Mouse (Mus musculus): Measurements from ENCODE around the gene Adnp. TPM values are rescaled to one million over a fixed set of nuclear protein-coding genes. Genes with fewer than 3 reads are reported as not detected.

Adnp gene
- total RNA-seq, 2 experiments from 2014 or later = 107 to 121 TPM

GRCm38 (mm10) chr2:168213788-168214397 lies 7.0 kb upstream of the Adnp start:
- intact Hi-C loops (cut with DNase I) = no loop called here
- no peak for DNase-seq (ENCODE audit: extremely low spot score in 1 of 2, low spot score in 2 of 2)

- no peak for DNase-seq (ENCODE audit: extremely low spot score in 1 of 2, low spot score in 2 of 2)
- intact Hi-C loops (cut with DNase I) = no loop called here
Observed at GRCm38 (mm10) chr2:168207883-168208282, 971 bp upstream of the Adnp start.

- intact Hi-C loops (cut with DNase I) = loop anchor here (2.0 kb wide), 1 partner anchor 77 kb away; no protein-coding TSS in a partner anchor
- DNase-seq (ENCODE audit: extremely low spot score in 1 of 2, low spot score in 2 of 2) = peak in 1 of 2 experiments; percentile 62
Observed at GRCm38 (mm10) chr2:168205681-168206631, 956 bp downstream of the Adnp start.

- peak; percentile 92 to 95 for DNase-seq (ENCODE audit: extremely low spot score in 1 of 2, low spot score in 2 of 2)
- intact Hi-C loops (cut with DNase I) = loop anchor here (2.0 kb wide), 1 partner anchor 76 kb away; no protein-coding TSS in a partner anchor
Observed at GRCm38 (mm10) chr2:168205265-168205664, 1.6 kb downstream of the Adnp start.

- intact Hi-C loops (cut with DNase I) = loop anchor here (2.0 kb wide), 1 partner anchor 76 kb away; no protein-coding TSS in a partner anchor
- no peak for DNase-seq (ENCODE audit: extremely low spot score in 1 of 2, low spot score in 2 of 2)
Observed at GRCm38 (mm10) chr2:168204476-168204999, 2.4 kb downstream of the Adnp start.

- intact Hi-C loops (cut with DNase I) = no loop called here
- no peak for DNase-seq (ENCODE audit: extremely low spot score in 1 of 2, low spot score in 2 of 2)
Observed at GRCm38 (mm10) chr2:168200014-168200691, 6.8 kb downstream of the Adnp start.

GRCm38 (mm10) chr2:168199476-168199875 lies 7.4 kb downstream of the Adnp start:
- no peak for DNase-seq (ENCODE audit: extremely low spot score in 1 of 2, low spot score in 2 of 2)
- intact Hi-C loops (cut with DNase I) = no loop called here

GRCm38 (mm10) chr2:168198421-168198820 lies 8.5 kb downstream of the Adnp start:
- intact Hi-C loops (cut with DNase I) = no loop called here
- no peak for DNase-seq (ENCODE audit: extremely low spot score in 1 of 2, low spot score in 2 of 2)

- intact Hi-C loops (cut with DNase I) = no loop called here
- no peak for DNase-seq (ENCODE audit: extremely low spot score in 1 of 2, low spot score in 2 of 2)
Observed at GRCm38 (mm10) chr2:168195721-168196120, 11.2 kb downstream of the Adnp start.

GRCm38 (mm10) chr2:168193685-168194084 lies 13.2 kb downstream of the Adnp start:
- intact Hi-C loops (cut with DNase I) = no loop called here
- no peak for DNase-seq (ENCODE audit: extremely low spot score in 1 of 2, low spot score in 2 of 2)

- intact Hi-C loops (cut with DNase I) = no loop called here
- no peak for DNase-seq (ENCODE audit: extremely low spot score in 1 of 2, low spot score in 2 of 2)
Observed at GRCm38 (mm10) chr2:168191856-168192255, 15.1 kb downstream of the Adnp start.

GRCm38 (mm10) chr2:168175946-168176345 lies 31.0 kb downstream of the Adnp start:
- intact Hi-C loops (cut with DNase I) = no loop called here
- no peak for DNase-seq (ENCODE audit: extremely low spot score in 1 of 2, low spot score in 2 of 2)

GRCm38 (mm10) chr2:168170167-168170685 lies 36.7 kb downstream of the Adnp start:
- DNase-seq (ENCODE audit: extremely low spot score in 1 of 2, low spot score in 2 of 2) = peak in 1 of 2 experiments; percentile 50
- intact Hi-C loops (cut with DNase I) = no loop called here

GRCm38 (mm10) chr2:168169800-168170113 lies 37.2 kb downstream of the Adnp start:
- intact Hi-C loops (cut with DNase I) = no loop called here
- DNase-seq (ENCODE audit: extremely low spot score in 1 of 2, low spot score in 2 of 2) = no peak

- DNase-seq (ENCODE audit: extremely low spot score in 1 of 2, low spot score in 2 of 2) = no peak
- intact Hi-C loops (cut with DNase I) = no loop called here
Observed at GRCm38 (mm10) chr2:168168892-168169799, 37.8 kb downstream of the Adnp start.

GRCm38 (mm10) chr2:168167781-168168180 lies 39.1 kb downstream of the Adnp start:
- intact Hi-C loops (cut with DNase I) = no loop called here

GRCm38 (mm10) chr2:168166750-168167460 lies 40.0 kb downstream of the Adnp start:
- intact Hi-C loops (cut with DNase I) = no loop called here
- DNase-seq (ENCODE audit: extremely low spot score in 1 of 2, low spot score in 2 of 2) = peak in 1 of 2 experiments; percentile 58

More at GRCm38 (mm10) chr2:168167781-168168180, 39.1 kb downstream of the Adnp start:
- no peak for DNase-seq (ENCODE audit: extremely low spot score in 1 of 2, low spot score in 2 of 2)
